Mouse (Mus musculus) heart, embryonic 12.5 days (tissue): ENCODE data around the gene Slc10a4. TPM values are rescaled to one million over a fixed set of nuclear protein-coding genes. Genes with fewer than 3 reads are reported as not detected.

Source experiments
- polyA plus RNA-seq: library from polyadenylated mRNA; unstranded; fragments of >200 nt; fragmentation: Nextera tagmentation; extraction: Ambion mirVana; gene quantifications from 2 replicates; pipeline ENCODE4 v1.2.1, GENCODE M21; 2016

Slc10a4 gene
- polyA plus RNA-seq, 1 experiment from 2014 or later = 0.50 TPM

Other genes starting within 250 kb of the Slc10a4 start
- gene Tec, start 138.4 kb upstream of the Slc10a4 start, polyA plus RNA-seq = 17.1 TPM in 2 replicates
- gene Slain2, start 92.6 kb upstream of the Slc10a4 start, polyA plus RNA-seq = 31.4 and 32.6 TPM in 2 replicates
- gene Gm10135, start 32.2 kb upstream of the Slc10a4 start, polyA plus RNA-seq = not detected in 2 replicates
- gene Fryl, start 249.7 kb downstream of the Slc10a4 start, polyA plus RNA-seq = 38.7 and 40.2 TPM in 2 replicates